Mouse (Mus musculus) lung, postnatal 36 days (tissue): ENCODE data around the gene Zfhx3.

Source experiments
- DNase-seq: peaks from one replicate; pipeline ENCODE4 v3.0.0; 2022; ENCODE audit warnings: mixed read lengths

The Zfhx3 gene

DNA sequence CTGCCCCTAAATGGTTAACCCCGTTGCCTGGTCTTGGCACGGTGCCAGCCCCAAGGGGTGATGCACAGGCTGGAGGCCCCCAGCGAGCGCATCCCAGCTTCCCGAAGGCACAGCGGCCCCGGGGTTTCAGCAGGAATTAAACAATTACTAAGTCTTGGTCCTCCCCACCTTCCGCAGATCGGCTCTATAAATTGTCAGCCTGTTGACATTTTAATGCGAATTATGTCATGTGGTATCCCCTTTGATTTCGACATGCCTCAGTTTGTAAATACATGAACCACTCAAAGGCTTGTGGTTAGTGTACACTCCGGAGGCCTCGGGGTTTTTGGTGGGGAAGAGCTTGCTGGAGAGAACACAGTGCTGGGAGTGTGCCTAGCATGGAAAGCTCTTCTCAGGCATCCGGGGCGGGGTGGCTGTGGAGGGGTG is 880.4 kb downstream of the Zfhx3 start:
- DNase-seq, result peak; percentile 72

DNA sequence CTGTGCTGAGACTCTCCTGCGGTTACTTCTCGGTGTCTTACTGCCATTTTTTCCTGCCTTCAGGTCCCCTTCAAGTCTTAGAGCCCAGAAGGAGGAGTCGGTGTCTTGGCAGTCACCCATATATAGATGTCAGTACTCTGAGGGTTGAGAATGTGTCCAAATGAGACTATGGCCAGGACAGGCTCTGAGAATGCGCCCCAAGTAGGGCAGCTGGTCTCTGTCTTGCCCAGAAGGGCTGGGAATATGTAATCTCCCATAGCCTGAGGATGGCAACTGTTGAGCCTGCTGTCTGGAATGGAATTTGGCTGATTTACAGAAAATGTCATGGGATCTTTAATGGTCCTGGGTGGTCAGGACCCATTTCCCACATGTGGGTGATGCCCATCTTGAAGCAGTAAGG is 881.6 kb downstream of the Zfhx3 start:
- no peak for DNase-seq

GRCm38 (mm10) chr8:108826414-108826813 is 884.0 kb downstream of the Zfhx3 start:
- DNase-seq, result no peak

DNA sequence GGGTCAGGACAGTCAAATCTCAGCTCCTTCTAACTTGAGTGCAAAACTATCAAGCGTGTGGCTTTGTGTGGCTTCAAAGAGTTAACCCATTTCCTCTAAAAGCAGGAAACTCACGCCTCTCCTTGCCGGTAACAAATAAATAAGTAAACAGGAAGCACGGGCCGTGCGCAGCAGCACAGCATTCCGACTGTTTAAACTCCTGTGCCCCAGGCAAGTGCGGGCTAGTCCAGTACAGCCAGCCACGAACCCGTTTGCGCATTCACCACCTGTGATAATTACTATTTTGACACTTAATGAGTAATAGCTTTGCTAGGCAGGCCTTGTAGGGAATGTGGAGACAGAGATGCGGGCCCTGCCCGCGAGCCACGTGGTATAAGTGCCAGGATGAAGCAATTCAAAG is 885.0 kb downstream of the Zfhx3 start:
- peak; percentile 18 for DNase-seq

GRCm38 (mm10) chr8:108829305-108829717 is 886.9 kb downstream of the Zfhx3 start:
- no peak for DNase-seq

DNA sequence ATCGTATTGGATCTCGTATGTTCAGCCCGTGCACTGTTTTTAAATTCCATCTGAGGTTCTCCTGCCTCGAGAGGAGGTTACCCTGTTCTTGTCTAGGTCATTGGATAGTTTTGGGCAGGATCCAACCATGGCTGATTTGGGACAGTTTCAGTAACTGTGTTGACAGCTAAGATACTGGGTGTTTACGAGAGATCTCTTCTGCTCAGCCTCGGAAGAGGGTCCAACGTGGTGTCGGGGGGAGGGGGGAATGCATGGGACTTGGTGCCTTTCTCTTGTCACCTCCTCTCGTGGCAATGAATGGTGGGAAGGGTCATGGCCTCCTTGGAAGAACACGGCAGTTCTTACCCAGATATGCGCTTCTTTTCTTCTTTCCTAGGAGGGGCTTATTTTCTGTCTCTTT is 892.7 kb downstream of the Zfhx3 start:
- DNase-seq, result no peak

GRCm38 (mm10) chr8:108837788-108838187 is 895.3 kb downstream of the Zfhx3 start:
- DNase-seq, result no peak

GRCm38 (mm10) chr8:108838761-108839160 is 896.3 kb downstream of the Zfhx3 start:
- DNase-seq, result no peak

DNA sequence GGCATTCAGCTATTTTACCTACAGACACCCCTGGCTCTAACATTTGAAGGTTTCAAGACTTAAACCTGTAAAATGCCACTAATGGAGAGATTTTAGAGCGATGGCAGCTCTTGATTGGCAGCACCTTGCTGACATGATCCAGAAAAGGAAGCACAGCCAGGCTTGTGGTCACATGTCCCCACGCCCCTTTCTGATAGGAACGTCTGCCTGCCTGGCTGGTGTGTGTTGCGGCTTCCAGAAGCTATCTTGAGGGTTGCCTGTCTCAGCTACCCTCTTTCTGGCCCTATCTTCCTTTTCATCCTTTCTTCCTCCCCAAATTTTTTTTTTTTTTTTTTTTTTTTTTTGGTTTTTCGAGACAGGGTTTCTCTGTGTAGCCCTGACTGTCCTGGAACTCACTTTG is 899.9 kb downstream of the Zfhx3 start:
- no peak for DNase-seq

DNA sequence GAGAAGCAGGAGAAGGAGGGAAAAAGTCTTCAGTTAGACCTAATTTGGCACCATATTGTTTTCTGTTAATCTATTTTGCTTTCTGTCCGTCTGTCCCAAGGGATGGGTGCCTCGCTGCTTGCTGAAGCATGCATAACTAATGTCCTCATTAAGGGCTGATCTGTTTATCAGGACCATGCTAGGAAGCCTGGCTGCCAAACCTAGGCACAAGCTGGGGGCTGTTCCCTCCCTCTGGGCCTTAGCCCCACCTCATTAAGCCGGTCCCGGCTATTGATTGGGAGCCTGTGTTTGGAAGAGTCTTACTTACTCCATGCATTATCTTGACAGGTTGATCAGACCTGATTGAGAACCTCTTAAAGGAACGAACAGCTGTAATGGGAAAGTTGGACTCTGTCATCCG is 903.7 kb downstream of the Zfhx3 start:
- DNase-seq, result no peak

DNA sequence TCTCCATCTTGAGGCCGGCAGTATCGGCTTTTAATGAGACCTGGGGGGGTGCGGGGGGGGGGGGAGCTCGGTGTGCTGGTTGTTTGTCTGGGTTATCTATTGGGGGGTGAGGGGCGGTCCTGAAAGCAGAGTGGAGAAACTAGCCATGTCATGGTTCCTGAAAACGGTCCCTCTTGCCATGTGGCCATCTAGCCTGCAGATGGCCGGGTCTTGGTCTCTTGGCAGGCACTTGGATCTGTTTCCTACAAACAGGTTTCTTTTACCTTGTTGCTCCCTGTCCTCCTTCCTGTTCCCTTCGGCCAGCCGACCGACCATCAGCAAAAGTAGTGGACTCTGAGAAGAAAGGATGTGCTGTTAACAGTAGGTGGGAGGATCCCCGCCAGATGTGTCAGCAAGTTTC is 904.4 kb downstream of the Zfhx3 start:
- no peak for DNase-seq

- DNase-seq, result no peak
These were observed 904.9 kb downstream of the Zfhx3 start for GRCm38 (mm10) chr8:108847356-108847755.

DNA sequence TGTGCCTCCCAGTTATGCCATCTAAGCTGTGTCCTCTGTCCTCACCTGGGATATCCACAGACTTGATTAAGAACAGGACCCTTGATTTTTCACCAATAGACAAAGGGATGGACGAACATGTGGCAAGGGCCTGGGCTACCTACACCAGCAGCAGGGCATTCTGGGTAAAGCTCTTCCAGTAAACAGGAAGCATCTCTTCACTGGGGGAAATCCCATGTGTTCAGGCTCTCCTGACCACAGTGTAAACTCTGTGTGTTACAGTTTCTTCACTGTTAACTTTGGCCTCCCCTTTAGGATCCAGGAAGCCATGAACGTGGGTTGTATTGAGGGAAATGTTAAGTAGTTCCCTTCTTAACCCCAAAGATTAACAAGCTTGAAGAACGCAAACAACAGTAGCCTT is 906.0 kb downstream of the Zfhx3 start:
- DNase-seq, result no peak

DNA sequence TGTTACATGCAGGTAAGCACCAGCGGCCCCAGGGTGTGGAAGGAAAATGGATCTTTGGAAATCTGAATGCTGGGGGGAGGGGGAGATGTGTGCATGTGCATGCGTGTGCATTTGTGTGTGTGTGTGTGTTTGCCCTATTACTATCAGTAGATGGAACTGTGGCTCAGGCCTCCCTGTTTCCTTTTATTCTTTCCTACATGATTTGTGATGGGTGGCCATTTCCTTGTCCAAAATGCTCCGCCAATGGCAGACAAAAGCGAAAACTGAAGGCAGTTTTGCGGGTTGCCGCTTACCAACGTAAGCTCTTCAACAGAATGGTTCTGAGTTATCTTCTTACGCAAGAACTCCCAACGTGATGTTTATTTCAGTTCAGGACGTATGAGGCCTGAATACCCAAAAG is 910.6 kb downstream of the Zfhx3 start:
- DNase-seq, result no peak

DNA sequence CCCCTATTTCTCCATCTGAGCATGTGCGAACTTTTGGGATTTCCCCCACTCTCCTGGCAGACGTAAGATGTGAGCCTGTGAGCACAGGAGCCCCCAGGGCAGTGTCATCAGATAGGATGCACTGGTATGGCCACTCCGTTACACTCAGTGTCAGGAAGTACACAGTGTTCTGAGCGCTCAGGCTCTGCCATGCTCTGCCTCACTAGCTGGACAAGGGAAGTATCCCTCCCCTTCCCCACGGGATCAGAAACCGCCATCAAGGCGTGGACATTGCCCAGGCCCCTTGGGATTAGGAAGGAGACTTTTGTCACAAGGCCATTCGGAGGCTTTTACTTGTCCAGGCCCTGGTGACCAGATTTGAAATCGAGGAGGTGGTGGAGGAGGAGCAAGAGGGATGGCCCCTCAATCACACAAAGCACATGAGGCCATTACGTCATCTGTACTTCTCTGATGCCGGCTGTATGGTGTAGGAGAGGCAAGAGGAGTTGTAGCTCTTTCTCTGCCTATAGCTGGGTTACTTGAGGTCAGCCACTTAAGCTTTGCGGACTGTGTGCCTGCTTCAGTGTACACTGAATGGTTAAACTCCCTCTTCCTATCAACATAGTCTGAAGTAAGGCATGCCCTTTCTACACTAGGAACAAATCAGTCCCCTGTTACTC is 912.1 kb downstream of the Zfhx3 start:
- peak; percentile 55 for DNase-seq

- peak; percentile 33 for DNase-seq
These were observed 916.6 kb downstream of the Zfhx3 start for GRCm38 (mm10) chr8:108859001-108859400.

GRCm38 (mm10) chr8:108859983-108860382 is 917.5 kb downstream of the Zfhx3 start:
- peak; percentile 52 for DNase-seq

- no peak for DNase-seq
These were observed 921.0 kb downstream of the Zfhx3 start for GRCm38 (mm10) chr8:108863440-108863839.

DNA sequence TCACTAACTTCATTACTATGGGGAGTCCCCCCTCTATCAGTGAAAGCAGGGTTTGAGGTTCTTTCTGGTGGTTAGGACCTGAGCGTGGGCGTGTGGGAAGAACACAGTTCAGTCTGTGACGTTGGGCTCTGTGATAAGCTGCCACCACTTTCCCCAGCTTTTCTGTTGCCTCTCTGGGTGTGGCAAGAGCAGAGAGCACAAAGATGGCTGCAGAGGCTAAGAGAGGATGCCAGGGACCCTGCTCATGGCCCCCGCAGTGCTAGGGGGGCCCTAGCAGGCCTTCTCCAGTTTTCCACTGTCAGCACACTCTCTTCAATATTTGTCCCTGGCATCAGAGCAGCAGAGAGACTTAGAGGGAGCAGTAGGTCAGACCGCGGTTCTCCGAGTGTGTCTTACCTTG is 924.0 kb downstream of the Zfhx3 start:
- no peak for DNase-seq

- DNase-seq, result peak; percentile 77
These were observed 925.2 kb downstream of the Zfhx3 start for GRCm38 (mm10) chr8:108867482-108868258.

GRCm38 (mm10) chr8:108868259-108869090 is 926.0 kb downstream of the Zfhx3 start:
- DNase-seq, result no peak

- DNase-seq, result peak; percentile 48
These were observed 927.0 kb downstream of the Zfhx3 start for GRCm38 (mm10) chr8:108869420-108869819.

DNA sequence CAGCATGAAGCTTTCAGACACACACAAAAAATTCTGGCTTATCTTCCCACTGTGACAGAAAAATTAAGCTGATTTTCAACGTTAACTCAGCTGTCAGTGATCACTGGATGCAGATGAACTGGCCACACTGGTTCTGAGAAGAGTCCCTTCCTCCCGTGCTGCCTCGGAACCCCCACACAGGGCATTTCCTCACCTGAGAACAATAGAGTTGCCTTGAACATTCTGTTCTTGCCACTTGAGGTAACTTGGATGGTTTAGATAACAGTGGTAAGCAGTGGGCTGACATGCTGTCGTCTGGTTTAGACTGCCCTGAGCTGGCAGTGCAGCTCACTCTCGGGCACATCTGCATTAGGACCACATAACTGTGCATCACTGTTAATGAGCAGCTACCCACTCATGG is 927.5 kb downstream of the Zfhx3 start:
- DNase-seq, result peak; percentile 39

- no peak for DNase-seq
These were observed 927.9 kb downstream of the Zfhx3 start for GRCm38 (mm10) chr8:108870371-108870770.
